Mouse (Mus musculus) heart, postnatal 0 days (tissue): ENCODE measurements around the gene Scgb1a1.

Experiments
- CTCF ChIP-seq: IDR thresholded peaks from 2 replicates; pipeline ENCODE4 v1.5.1; 2016; ENCODE audit warnings: antibody characterized with exemption, control low read depth, low read depth
- EP300 ChIP-seq: IDR thresholded peaks from 2 replicates; pipeline ENCODE4 v1.6.1; 2016; ENCODE audit warnings: antibody characterized with exemption, low read depth

DNA sequence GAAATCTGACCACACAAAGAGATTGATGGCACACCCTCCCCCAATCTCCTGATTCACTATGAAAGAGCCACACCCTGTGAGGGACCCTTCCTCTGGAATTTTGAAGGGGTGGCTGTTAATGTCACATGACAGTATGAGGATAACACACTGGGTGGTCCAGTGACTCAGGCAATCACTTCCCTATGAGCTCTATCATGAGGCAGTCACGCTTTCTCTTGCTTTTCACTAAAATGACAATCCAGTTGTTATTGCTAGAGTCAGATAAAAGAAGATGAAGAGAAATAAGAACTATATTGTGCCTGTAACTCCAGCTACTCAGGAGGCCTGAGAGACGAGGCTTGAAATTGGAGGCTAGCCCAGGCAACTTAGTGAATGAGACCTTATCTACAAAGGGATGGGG is 12.2 kb downstream of the Scgb1a1 start:
- TF ChIP-seq CTCF (no peak), EP300 (no peak)
